Mouse (Mus musculus) lung, postnatal 25 days (tissue): ENCODE results near the gene Wdfy4.

Source experiments
- DNase-seq: peaks from one replicate; pipeline ENCODE4 v3.0.0; 2022; ENCODE audit warnings: low spot score

The Wdfy4 gene

DNA sequence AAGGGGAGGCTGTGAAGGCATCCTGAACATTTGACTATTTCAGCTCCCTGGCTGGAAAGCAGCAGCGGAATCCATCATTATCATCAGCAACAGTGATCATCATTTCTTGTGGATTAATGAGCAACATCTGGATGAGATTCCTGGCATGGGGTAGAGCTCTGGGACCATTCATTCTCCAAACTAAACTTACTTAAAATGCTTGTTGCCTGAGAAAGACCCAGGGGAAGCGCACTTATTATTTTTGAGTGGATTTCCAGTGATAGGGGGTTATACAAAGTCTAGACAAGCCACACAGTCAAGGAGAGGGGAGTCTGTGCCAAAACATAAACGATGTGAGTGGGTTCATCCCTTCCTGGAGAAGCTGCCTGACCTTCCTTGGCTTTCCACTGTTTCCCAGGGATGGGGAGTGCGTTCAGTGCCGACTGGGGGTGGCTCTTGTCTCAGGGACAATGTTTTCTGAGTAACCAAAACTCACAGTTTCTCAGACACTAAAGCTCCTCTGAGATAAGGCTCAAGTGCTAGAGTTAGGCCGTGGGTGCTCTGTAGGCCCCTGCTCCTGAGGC, 201.1 kb downstream of the Wdfy4 start:
- no peak for DNase-seq

DNA sequence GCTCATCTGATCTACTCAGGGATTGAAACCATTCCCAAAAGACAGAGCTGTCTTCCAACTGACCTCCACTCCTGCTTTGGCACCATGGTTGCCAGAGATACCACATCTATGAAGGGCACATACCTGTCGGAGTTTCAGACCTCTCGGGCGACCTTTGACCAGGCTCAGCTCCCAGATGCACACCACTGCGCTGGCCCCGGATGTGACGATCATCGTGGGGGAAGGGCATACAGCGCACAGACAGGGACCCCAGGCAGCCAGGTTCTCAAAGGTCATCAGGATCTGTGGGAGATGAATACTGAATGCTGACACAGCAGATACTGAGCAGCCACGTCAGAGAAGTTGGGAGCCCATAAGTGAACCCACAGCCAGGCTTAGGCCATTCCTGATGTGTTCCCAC, 214.6 kb downstream of the Wdfy4 start:
- DNase-seq = no peak

DNA sequence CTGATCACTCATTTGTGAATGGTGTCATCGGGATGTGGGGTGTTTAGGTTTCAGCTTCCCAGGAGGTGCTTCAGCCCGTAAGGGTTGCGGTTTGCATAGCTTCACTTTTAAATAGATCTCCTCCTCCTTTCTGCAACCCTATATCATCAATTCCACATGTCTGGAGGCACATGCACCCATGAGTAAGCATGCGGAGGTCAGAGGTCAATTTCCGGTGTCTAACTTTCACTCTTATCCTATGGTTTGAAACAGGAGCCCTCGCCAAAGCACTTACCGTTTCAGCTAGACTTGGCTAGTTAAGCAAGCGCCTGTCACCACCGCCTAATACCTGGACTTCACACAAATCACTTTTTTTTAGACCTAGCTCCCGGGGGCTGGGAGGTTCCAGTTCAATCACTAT, 220.6 kb downstream of the Wdfy4 start:
- DNase-seq = no peak

DNA sequence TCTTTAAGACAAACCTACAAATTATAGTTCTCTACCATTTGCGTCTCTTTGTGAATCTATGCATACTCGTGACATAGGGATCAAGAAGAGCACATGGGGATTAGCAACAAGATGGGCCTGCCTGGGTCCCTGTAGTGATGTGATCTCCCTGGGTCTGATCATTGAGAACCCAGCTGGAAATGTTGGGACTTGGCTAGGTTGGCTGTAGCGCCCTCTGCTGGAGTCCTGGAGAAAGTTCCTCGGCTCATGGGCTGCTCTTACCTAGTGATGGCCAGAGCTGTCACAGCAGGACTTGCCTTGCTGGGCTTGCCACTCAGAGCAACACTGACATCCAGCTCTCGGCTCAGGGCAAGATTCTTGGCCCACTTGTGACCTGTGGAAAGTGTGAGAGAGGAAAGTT, 224.8 kb downstream of the Wdfy4 start:
- peak; percentile 53 for DNase-seq

DNA sequence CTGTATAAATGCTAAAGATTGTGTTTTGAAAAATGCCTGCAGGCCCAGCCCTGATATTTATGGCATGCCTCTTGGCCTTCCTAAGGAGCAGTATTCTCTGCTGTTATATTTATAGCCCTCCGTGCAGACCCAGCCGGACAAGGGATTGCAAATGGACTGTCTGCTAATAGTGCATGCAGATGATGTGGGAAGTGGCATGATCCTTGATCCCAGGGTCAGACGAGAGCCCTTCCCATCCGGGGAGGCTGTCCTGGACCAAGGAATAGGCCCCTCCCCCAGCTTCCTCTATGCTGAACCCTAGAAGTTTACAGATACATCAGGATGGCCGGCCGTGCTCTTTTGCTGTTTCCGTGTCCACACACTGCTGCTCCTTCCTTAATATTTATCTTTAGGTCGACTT, 226.6 kb downstream of the Wdfy4 start:
- DNase-seq = no peak

DNA sequence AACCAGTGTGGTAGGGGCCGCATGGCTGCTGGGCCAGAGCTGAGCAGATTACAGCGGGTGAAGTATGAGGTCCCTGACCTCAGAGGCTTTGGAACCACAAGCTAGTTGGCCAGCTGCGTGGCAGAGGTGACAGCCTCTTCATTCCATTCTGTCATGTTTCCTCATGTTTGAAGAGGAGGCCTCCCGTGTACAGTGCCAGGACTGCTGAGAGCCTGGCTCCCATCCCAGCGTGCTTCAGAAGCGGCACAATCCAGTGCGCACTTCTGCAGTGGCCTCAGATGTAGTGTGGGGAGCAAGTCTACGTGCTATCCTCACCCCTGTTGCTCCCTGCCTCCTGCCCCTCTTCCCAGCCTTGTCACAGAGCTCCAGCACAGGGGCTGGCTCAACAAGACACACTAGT, 228.8 kb downstream of the Wdfy4 start:
- DNase-seq = peak; percentile 31

DNA sequence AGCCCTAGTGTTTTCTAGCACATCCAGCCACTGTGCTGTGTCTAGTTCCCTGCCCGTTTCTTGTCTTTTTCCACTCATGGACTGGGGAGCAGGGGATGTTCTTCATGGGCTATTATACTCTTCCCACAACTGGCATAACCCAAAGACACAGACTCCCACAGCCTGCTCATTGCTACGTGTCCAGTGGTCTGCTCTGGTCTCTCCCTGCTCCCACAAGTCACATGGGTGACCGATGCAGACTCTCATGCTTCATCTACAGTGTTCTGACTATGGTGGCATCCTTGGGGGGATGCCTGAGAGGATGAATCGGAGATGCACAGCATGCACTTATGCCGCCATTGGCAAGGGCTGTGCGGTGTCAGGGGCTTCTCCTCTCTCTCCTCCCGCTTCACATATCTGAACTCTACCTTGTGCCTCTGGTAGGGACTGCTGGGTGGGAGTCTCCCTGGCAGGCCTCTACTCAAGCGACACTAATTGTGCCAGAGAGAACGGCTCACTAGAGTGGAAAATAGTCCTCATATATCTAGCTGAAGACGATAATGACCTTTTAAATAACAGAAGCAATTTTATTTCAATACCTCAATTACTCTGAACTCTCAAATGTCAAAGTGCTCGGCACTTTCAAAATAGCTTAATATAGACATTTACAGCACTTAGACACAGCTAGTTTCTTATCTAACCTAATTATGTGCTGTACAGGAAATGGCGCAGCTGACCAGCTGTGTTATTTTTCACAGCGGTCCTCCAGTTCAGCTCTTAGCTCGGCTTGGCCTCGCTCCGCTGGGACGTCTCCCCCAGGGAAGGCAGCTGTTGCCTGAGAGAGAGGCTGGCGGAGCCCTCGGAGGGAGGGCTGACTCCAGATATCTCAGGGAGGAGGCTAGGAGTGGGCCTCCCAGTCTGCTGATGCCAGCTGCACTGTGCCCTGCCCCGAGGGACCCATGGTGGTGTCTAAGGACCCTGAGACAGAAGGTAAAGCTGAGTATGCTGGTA, 234.7 kb downstream of the Wdfy4 start:
- DNase-seq = peak; percentile 59

DNA sequence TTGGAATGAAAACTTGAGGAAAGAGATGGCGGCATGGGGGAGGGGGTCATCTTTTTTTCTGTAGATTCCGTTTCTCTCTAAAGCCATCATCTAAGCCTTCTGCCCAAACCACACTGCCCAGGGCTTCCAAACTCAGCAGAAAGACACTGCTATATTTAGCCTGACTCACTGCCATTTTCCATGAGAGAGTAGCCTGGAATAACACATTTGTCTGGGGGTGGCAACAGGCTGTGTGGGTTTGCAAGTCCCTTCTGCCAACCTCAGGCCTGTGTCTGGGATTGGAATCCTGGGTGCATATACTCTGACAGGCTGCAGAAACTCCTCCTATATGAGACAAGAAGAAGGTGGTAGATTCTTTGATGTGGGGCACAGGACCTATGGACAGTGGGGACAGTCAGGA, 237.8 kb downstream of the Wdfy4 start:
- no peak for DNase-seq

DNA sequence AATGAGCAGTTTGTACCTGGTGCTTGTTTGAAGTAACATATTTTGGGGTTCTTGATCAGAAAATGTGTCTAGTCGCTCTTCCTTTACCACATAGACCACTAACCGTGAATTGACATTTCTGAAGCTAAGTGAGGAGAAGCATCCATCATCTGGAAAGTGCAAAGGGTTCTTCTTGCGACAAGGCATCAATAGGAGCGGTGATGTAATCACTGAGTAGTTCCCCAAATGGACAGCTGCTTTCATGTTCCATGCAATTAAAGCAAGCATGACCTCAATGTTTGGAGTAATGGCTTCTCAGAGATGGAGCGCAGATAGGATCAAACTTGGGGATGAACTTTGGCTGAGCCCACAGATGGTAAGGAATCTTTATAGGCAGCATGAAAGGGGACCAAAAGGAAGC, 246.1 kb downstream of the Wdfy4 start:
- no peak for DNase-seq

DNA sequence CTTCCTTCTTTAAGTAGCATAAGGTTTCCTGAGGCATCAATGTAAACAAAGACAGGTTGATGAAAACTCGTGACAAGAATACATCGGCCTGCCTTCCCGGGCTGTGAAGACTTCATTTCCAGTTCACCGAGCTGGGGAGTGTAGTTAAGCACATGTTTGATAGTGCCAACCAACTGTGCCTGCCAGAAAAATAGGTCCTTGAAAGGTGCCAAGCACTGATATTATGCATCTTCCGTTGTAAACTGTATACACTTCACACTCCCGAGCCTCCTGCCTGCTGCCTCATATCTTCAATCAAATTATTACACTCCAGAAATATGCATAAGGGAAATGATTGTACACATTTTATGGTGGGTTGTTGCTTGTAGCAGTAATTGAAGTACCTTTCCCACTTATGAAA, 251.2 kb downstream of the Wdfy4 start:
- DNase-seq = no peak

DNA sequence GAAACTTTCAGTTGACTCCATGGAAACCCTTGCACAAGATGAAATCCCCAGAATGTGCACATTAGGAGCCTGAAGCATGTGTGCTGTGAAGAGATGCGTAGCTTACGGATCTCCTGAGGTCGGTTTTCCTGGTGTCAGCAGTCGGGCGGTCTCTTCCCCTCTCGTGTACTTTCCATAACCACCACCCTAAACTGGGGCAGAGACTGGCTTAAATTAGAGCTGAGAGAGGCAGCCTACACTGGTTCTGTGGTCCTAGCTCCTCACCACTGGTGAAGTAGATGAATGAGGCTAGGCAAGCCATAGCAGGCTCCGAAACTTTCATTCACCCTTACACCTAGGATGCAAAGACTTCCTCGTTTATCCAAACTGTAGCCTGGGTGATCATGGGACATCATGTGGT, 253.1 kb downstream of the Wdfy4 start:
- DNase-seq = no peak

DNA sequence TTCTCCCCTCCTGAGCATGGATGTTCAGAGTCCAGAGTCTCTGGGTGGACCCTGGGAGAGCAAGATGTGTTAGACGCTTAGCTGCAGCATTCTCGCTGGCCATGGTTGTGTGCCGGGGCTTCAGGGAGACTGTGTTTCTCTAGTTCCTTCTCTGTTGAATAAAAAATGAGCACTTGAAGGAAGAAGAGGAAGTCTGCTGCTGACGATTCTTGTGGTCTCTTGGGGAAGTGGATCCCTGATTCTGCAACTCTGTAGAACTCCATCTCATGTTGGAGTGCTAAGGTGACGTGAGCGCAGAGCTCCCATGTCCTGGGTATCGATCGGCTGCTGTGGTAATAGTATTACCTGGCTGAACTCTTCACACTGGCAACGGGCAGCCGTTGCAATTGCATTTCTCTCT, 253.6 kb downstream of the Wdfy4 start:
- DNase-seq = no peak

DNA sequence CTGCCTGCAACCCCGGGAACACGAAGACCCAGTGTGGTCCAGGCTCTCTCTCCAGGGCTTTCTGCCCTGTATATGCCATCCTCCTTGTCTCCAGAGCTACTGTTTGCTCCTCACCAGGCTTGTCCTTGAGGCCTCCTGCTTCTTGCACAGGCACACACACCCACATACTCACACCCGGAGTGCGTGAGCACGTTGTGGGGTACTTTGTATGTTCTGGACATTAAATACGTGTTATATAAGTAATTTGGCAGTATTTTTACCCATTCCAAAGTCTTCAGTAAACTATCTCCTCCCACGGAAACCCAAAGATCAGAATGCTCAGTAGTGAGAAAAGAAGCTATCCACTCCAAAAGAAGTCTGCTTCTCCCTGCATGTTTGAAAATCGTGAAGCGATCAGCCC, 261.4 kb downstream of the Wdfy4 start:
- no peak for DNase-seq

DNA sequence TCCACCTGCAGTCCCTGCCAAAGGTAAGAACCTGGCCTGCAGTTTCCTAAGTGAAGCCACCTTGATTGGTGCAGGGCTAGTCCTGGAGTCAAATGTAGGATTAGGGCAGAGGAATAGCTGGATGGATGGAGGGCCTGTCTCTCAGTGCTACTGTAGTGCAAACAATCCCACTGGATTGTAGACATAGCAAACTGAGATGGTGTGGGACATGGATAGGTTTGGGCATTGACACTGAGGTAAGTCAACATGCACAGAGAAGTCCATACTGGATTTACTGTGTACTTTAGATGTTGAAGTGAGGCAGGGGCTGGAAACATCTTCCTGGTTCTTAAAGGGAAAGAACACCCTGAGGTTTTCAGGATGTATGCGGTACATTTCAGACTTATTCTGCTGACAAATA, 267.4 kb downstream of the Wdfy4 start:
- no peak for DNase-seq

DNA sequence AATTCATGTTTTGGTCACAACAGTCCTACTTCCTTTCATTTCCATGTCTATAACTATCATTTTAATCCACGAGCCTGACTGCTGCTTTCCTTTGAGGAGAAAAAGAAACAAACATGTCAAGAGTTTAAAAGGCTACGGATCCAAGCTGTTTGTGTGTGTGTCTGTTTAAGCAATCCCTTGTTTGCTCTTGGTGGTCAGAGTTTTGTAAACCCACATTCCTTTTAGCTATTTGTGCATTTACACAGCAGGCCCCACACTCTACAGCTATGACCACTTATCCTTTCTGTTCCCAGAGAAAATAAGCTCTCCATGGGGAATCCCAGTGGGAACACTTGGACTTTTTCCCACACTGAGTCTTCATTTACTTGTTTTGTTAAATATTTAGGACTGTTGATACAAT, 269.9 kb downstream of the Wdfy4 start:
- peak; percentile 22 for DNase-seq

DNA sequence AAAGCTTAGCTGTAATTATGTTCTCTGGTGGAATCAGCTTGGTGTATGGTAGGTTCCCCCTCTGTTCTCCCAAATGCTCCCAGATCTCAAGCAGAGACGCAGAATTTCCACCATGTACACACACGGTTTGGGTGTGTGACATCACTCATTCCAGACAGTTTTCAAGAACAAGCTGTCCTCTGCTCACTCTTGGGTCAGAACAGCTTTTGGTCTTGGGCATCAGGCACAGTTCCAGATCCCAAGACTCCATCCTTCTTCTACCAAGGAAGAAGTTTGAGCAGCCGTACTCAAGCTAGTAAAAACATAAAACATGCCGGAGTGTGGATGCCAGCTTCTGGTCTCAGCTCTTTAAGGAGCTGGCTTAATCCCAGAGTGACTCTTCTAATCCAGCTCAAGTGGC, 274.1 kb downstream of the Wdfy4 start:
- peak; percentile 52 for DNase-seq
